Mouse (Mus musculus): ENCODE measurements around the gene U90926.

DNA sequence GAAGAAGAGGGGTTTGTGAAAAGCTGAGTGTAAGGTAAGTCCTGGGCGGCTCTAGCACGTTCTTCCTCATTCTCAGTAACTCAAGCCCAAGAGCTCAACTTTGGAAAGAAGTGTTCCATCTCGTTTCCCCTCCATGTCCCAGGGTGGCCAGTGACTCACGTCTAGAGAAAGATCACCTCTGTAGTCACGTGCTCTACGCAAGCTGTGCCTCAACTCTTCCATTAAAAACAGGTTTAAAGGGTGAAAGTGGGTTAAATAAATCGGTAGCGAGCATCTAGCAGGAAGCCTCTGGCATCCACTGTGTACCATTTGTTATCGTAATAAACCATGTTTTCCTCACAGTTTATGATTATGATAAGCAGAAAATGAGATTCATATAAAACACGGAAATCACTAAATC is 16.6 kb upstream of the U90926 start:
- TF ChIP-seq CTCF (IDR thresholded peaks at IDR 0.05) = no peak
- TF ChIP-seq EP300 (IDR thresholded peaks at IDR 0.05) = no peak

Measured in lung, postnatal 0 days (tissue).